Mouse (Mus musculus) G1E-ER4 (cell line): ENCODE data around the gene Erich6. TPM values are rescaled to one million over a fixed set of nuclear protein-coding genes. Genes with fewer than 3 reads are reported as not detected.

Experiments used
- GATA1 ChIP-seq: IDR thresholded peaks from one replicate; pipeline ENCODE4 v1.8.0; 2012; ENCODE audit warnings: low read length, inconsistent platforms
- polyA plus RNA-seq: library from polyadenylated mRNA; stranded (reverse); fragments of >175 nt; gene quantifications from 2 replicates; pipeline ENCODE4 v1.2.3, GENCODE M21; 2012

The Erich6 gene
- not detected in 2 replicates for polyA plus RNA-seq

DNA sequence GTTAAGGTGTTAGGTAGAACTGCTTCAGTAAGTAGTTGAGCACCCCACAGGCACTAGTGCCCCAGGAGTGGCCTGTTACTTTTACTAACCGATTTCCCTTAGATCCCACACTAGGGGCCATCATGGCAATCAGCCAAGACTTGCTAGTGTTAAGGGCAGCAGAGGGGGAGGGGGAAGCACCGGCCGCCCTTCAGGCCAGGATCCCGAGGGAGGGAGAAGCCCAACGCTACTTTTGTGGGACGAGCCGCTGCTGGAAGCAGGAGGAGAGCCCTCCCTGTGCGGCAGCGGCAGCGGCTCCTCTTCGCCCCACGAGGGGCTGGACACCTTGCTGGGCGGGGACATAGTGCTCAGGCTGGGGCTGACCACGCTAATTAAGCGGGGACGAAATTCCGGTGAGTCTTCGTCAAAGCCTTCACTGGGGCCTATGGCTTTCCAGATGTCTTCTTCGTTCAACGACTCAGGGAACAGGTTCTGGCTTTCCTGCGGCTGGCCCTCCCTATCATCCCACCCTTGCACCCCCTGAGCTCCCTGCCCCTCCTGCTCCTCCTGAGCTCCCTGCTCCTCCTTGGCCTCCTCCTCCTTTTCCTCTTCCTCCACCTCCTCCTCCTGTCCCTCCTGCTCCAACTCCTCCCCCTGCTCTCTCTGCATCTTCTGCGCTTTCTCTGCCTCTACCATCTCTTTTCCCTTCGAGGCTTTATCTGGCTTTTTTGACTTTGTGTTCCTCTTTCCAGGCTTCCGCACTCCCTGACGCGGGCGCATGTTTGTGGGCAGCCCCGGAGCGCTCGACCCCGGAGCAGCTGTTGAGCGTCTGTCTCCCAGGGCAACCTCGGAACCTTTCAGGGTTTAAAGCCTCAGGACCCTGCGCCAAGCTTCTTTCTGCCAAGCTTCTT lies at the start of gene Erich6:
Gene Erich6 (minus strand): TSS at position 802 of the 890 bp plus-strand sequence.
- TF ChIP-seq GATA1, result no peak

DNA sequence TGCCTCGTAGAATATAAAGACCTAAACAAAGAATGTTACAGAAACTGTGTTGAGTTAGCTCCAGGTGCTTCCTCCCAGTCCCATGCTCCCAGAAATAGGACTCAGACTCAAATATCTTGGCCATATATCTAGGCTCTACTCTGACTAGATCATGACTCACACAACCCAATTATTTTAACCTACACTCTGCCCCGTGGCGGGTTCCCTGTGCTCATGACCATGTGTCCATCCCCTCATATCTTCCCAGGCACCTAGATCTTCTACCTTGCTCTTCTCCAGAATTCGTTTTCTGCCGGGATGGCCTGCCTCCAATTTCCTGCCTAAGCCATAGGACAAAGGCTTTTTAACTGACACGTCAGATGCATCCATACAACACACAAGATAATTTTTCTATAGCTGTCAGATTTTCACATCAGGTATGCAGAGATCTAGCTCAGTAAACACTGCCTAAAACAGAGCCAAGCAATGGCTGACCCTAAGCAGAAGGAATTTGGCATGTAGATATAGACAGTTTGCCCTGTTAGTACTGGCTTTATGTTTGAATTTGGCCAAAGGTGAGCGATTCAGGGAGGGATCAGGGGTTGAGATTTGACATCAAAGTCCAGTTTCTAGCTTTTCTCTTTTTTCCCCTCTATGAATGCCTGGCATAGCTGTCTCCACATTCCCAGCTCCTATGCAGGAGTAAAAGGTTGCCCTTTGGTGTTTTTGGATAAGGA lies 49.4 kb upstream of the Erich6 start:
- TF ChIP-seq GATA1, result no peak

DNA sequence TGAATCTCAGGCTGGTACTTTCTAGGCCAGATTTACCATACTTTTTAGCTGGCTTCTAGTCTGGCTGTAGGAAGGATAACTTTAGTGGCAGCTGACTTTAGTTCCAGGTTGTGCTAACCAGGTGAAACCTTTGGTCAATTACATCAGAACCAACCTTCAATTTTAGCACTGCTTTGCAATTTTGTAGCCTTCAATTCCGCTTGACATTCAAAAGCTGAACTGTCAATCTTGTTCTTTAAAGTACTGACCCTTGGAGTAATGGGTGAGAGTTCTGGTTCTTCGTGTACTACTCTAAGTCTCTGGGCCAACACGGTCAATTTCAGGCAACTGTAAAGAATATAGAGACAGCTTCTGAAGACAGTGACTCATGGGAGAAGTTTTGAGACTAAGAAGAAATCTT lies 48.4 kb upstream of the Erich6 start:
- TF ChIP-seq GATA1, result no peak

- no peak for TF ChIP-seq GATA1
Measured at GRCm38 (mm10) chr3:58683346-58683745, 46.3 kb upstream of the Erich6 start.

- TF ChIP-seq GATA1, result no peak
Measured at GRCm38 (mm10) chr3:58682336-58682735, 45.3 kb upstream of the Erich6 start.

- TF ChIP-seq GATA1, result no peak
Measured at GRCm38 (mm10) chr3:58681831-58682230, 44.8 kb upstream of the Erich6 start.

DNA sequence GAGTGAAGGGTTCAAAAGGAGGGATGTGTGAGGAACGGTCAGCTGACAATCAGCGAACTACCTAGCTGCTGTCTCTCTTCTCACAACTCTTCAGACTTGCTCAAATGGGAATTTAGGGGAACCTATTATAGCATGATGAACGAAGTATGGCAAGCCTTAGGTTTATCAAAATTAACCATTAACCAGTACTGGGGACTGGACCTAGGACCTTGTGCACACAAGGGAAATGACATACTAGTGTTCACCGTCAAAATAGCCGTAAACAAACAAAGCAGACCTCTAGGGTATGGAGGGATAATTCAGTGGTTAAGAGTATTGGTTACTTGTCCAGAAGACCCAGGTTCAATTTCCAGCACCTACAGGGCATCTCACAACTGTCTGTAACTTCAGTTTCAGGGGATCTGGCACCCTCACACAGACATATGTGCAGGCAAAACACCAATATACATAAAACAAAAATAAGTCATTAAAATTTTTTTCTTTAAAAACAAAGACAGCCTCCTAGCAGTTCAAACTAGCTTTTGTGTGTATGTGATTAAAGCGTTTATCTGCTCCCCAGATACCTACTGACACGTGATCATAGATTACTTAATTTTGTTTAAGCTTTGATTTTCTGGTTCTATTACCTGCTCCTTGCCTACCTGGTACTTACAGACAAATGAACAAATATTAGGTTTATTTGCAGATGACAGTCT lies 44.1 kb upstream of the Erich6 start:
- no peak for TF ChIP-seq GATA1

DNA sequence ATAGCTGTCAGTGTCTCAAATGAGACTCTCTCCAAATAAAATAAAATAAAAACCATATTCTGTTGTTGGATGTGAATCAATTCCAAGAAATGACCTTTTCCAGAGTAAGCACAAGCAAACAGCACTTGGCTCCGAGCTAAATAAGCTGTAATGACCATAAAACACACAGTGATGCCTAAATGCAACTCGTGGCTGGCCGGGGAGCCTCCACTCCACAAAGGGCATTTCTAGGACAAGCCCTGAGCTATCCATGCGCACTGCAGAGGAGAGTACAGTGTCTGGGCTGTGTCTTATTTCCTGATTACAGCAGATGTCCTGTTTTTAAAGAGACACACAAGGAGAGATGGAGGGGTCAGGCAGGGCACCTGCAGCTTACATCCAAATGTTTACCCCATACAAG lies 43.0 kb upstream of the Erich6 start:
- TF ChIP-seq GATA1, result no peak

GRCm38 (mm10) chr3:58678905-58679304 lies 41.9 kb upstream of the Erich6 start:
- TF ChIP-seq GATA1, result no peak

GRCm38 (mm10) chr3:58678384-58678783 lies 41.4 kb upstream of the Erich6 start:
- TF ChIP-seq GATA1, result no peak

DNA sequence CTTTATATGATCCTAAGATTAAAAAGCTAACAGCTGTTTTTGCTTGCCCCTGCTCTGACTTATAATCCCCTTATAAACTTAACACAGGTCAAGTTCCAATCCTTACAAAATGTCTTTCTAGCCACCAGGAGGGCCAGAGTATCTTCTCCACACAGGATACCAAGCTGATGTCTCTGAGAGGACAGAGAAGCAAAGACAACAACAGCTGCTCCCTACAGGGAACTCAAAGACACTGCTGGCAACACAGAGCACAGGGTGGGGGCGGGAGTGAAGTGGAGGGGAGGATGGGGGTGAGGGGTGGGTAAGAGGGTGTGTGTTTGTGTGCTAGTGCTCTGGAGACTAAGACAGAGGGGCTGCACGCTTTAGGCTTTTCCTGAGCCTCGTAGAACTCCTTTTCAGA lies 40.6 kb upstream of the Erich6 start:
- no peak for TF ChIP-seq GATA1

- TF ChIP-seq GATA1, result no peak
Measured at GRCm38 (mm10) chr3:58673295-58673694, 36.3 kb upstream of the Erich6 start.

DNA sequence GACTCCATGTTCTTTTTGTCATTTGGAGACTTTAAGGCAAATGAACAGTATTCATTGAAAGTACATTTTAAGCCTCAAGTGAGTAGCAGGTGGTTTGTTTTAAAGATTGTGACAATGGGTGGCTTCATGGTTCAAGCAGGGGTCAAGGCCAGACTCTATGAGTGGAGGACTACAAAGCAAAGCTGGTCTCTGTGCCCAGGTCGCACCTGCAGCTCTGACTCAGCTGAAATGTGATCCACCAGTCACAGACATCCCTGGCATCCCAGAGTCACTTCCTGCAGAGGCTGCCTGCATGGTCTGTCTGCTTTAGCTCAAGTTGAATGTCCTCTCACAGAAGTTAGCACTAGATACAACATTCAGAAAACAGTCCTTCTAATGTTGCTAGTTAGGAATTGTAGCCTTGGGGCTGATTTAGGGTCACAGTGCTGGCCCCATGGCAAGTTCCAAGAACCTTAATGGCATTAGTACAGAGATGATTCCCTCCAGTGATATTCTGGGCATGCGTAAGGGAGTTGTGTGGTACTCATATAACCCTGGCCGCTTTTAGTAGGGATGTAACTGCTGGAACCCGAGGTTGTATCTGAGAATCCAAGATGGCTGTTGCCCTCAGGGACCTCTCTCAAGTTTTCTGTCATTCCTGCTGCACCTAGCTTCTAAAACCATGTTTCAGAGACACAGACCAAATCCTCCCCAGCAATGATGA lies 35.6 kb upstream of the Erich6 start:
- TF ChIP-seq GATA1, result no peak

- TF ChIP-seq GATA1, result no peak
Measured at GRCm38 (mm10) chr3:58671616-58672250, 34.7 kb upstream of the Erich6 start.

DNA sequence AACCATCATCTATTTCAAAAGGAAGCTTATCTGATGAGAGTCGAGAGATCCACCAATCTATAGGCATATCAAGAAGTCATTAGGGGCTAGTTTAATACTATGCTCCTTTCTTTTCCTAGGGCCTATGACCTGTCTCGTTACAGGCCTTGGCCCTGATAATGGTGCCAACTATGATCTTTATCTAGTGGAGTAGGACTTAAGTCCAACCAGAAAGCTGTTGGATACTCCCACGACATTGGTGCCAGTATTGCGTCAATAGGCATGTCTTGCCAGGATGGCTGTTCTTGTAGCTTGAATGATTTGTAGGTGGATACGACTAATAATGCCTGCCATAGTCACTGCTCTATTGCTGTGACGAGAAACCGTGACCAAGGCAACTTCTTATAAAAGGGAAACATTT lies 27.0 kb upstream of the Erich6 start:
- TF ChIP-seq GATA1, result no peak
